Mouse (Mus musculus): Measurements from ENCODE around the gene Wwtr1.

- TF ChIP-seq CTCF (IDR thresholded peaks at IDR 0.05; ENCODE audit: low read depth, low read length) (no peak), POLR2A (IDR thresholded peaks at IDR 0.05; ENCODE audit: extremely low read depth, insufficient read depth, low read length) (no peak)
These were observed 52.6 kb downstream of the Wwtr1 start for GRCm38 (mm10) chr3:57523093-57523492.

All from liver, adult 2 months (tissue).